Mouse (Mus musculus) heart, adult 2 months (tissue): Measurements from ENCODE around the gene Cox4i2. TPM values are rescaled to one million over a fixed set of nuclear protein-coding genes. Genes with fewer than 3 reads are reported as not detected.

ENCODE experiments used
- DNase-seq, 2 experiments: peaks; one replicate each; pipeline ENCODE4 v3.0.0; 2021
- H3K27ac ChIP-seq: fragments of 200-600 bp; 2 replicates; pipeline ENCODE4 v1.8.1; 2022
- H3K27me3 ChIP-seq: fragments of 200-500 bp; 2 replicates; pipeline ENCODE4 v1.6.1; 2012; ENCODE audit warnings: mild to moderate bottlenecking, low read length, inconsistent platforms, mixed read lengths; ENCODE audit not compliant: control insufficient read depth, insufficient read depth
- H3K36me3 ChIP-seq: fragments of 200-500 bp; 2 replicates; pipeline ENCODE4 v1.6.1; 2012; ENCODE audit warnings: low read length, inconsistent platforms; ENCODE audit not compliant: control insufficient read depth, insufficient read depth
- H3K4me1 ChIP-seq: fragments of 200-500 bp; 2 replicates; pipeline ENCODE4 v1.6.1; 2011; ENCODE audit warnings: low read length; ENCODE audit not compliant: control insufficient read depth, insufficient read depth
- H3K4me3 ChIP-seq: fragments of 200-600 bp; 2 replicates; pipeline ENCODE4 v1.8.1; 2022
- H3K79me2 ChIP-seq: fragments of 200-500 bp; replicated peaks from 2 replicates; pipeline ENCODE4 v1.6.1; 2012; ENCODE audit warnings: mild to moderate bottlenecking, inconsistent platforms, low read length, moderate library complexity, mixed read lengths; ENCODE audit not compliant: control insufficient read depth, insufficient read depth
- H3K9ac ChIP-seq: fragments of 200-500 bp; 2 replicates; pipeline ENCODE4 v1.6.1; 2012; ENCODE audit warnings: low read depth, mild to moderate bottlenecking, control low read depth, inconsistent platforms, low read length, mixed read lengths
- CTCF ChIP-seq: fragments of 200-600 bp; IDR thresholded peaks from 2 replicates; pipeline ENCODE4 v1.8.1; 2022; ENCODE audit warnings: antibody characterized with exemption, mild to moderate bottlenecking, moderate library complexity
- EP300 ChIP-seq: fragments of 200-500 bp; IDR thresholded peaks from 2 replicates; pipeline ENCODE4 v1.6.1; 2011; ENCODE audit warnings: low read depth, low read length, control low read depth; ENCODE audit not compliant: insufficient read depth
- POLR2A ChIP-seq: fragments of 200-500 bp; IDR thresholded peaks from 2 replicates; pipeline ENCODE4 v1.6.1; 2011; ENCODE audit warnings: mild to moderate bottlenecking, low read depth, low read length, control low read depth; ENCODE audit not compliant: insufficient read depth
- WGBS: fragments of 180-500 bp; shearing (Covaris S2); methylation state at CpG from one replicate; pipeline ENCODE4 v1.1.7; 2018; 5-methylcytosine and 5-hydroxymethylcytosine counted together
- intact Hi-C: fragments of 180-260 bp; cut with DNase I; formaldehyde crosslinking; loops from one replicate; pipeline ENCODE4 v1.15.1; 2025
- polyA plus RNA-seq: library from polyadenylated mRNA; depleted of rRNA; stranded (reverse); fragments of >200 nt; gene quantifications from 2 replicates; pipeline ENCODE4 v1.2.3, GENCODE M21; 2012
- total RNA-seq, 2 experiments: library from RNA; stranded (reverse); gene quantifications; 2 replicates each; pipeline ENCODE4 v1.2.3; 2021

The Cox4i2 gene
- total and polyA plus RNA-seq, 3 experiments: 12.0 to 18.0 (median 12.1) TPM

GRCm38 (mm10) chr2:152763310-152763709 is 9.3 kb downstream of the Cox4i2 start:
- no peaks in the 10 kb centered on the region for H3K79me2 ChIP-seq
- intact Hi-C loops: loop anchor here (10.0 kb wide), 1 partner anchor 149 kb away; no protein-coding TSS in a partner anchor
- H3K36me3 ChIP-seq: no peaks in the 10 kb centered on the region
- no peak for DNase-seq
- H3K4me1 ChIP-seq: peaks cover 8% of the 10 kb centered on the region
- WGBS: 84% methylated on average over 6 of the region's 6 CpGs
- TF ChIP-seq EP300 (no peak), POLR2A (no peak), CTCF (no peak)
- no peaks in the 10 kb centered on the region for H3K27me3 ChIP-seq
- H3K27ac ChIP-seq: no peak overlapping the region
- H3K9ac ChIP-seq: no peak overlapping the region
- no peak overlapping the region for H3K4me3 ChIP-seq

- H3K9ac ChIP-seq: peak overlapping the region; percentile 14; the same call in 1 of the 2 replicates
- no peaks in the 10 kb centered on the region for H3K79me2 ChIP-seq
- DNase-seq: no peak
- H3K4me3 ChIP-seq: no peak overlapping the region
- H3K4me1 ChIP-seq: peaks cover 6% of the 10 kb centered on the region
- WGBS: 19% methylated on average over 14 of the region's 14 CpGs
- intact Hi-C loops: loop anchor here (10.0 kb wide), 1 partner anchor 150 kb away; no protein-coding TSS in a partner anchor
- no peak overlapping the region; the same call in 1 of the 2 replicates for H3K27ac ChIP-seq
- 0 out of 2 replicates have a peak, but pooled peaks have one; percentile 14 for TF ChIP-seq POLR2A
- no peak for TF ChIP-seq EP300
- no peaks in the 10 kb centered on the region for H3K36me3 ChIP-seq
- no peaks in the 10 kb centered on the region for H3K27me3 ChIP-seq
These were observed 10.4 kb downstream of the Cox4i2 start for GRCm38 (mm10) chr2:152764172-152765044.

GRCm38 (mm10) chr2:152765045-152765674 is 11.2 kb downstream of the Cox4i2 start:
- no peak overlapping the region for H3K27ac ChIP-seq
- intact Hi-C loops: loop anchor here (10.0 kb wide), 1 partner anchor 150 kb away; no protein-coding TSS in a partner anchor
- no peak overlapping the region for H3K4me3 ChIP-seq
- no peaks in the 10 kb centered on the region for H3K79me2 ChIP-seq
- no peaks in the 10 kb centered on the region for H3K27me3 ChIP-seq
- WGBS: 47% methylated on average over 6 of the region's 7 CpGs
- no peak for DNase-seq
- no peak overlapping the region for H3K9ac ChIP-seq
- no peaks in the 10 kb centered on the region for H3K36me3 ChIP-seq
- TF ChIP-seq POLR2A (no peak), EP300 (no peak), CTCF (no peak)
- peaks cover 6% of the 10 kb centered on the region for H3K4me1 ChIP-seq

- H3K9ac ChIP-seq: peak overlapping the region; percentile 28; the same call in 1 of the 2 replicates
These were observed 12.6 kb downstream of the Cox4i2 start for GRCm38 (mm10) chr2:152766387-152767123.

GRCm38 (mm10) chr2:152767618-152768271 is 13.8 kb downstream of the Cox4i2 start:
- intact Hi-C loops: loop anchor here (1.0 to 10.0 kb wide), 4 partner anchors 17 to 153 kb away; no protein-coding TSS in a partner anchor
- H3K27me3 ChIP-seq: no peaks in the 10 kb centered on the region
- no peaks in the 10 kb centered on the region for H3K79me2 ChIP-seq
- H3K27ac ChIP-seq: no peak overlapping the region; the same call in 1 of the 2 replicates
- no peak for TF ChIP-seq POLR2A
- TF ChIP-seq EP300: no peak
- TF ChIP-seq CTCF: peak; percentile 81
- H3K4me1 ChIP-seq: peaks cover 6% of the 10 kb centered on the region
- no peaks in the 10 kb centered on the region for H3K36me3 ChIP-seq
- WGBS: 67% methylated on average over 12 of the region's 12 CpGs
- peak; percentile 47 to 59 for DNase-seq
- no peak overlapping the region for H3K9ac ChIP-seq
- H3K4me3 ChIP-seq: no peak overlapping the region

More at GRCm38 (mm10) chr2:152766387-152767123, 12.6 kb downstream of the Cox4i2 start:
- intact Hi-C loops: loop anchor here (1.0 to 10.0 kb wide), 6 partner anchors 18 to 152 kb away; no protein-coding TSS in a partner anchor
- 14% methylated on average over 25 of the region's 25 CpGs for WGBS
- peak; percentile 90 to 97 for DNase-seq
- H3K27me3 ChIP-seq: no peaks in the 10 kb centered on the region
- peak overlapping the region; percentile 47 for H3K27ac ChIP-seq
- H3K4me1 ChIP-seq: peaks cover 6% of the 10 kb centered on the region
- H3K36me3 ChIP-seq: no peaks in the 10 kb centered on the region
- no peaks in the 10 kb centered on the region for H3K79me2 ChIP-seq
- TF ChIP-seq POLR2A (0 out of 2 replicates have a peak, but pooled peaks have one; percentile 24), EP300 (peak; percentile 91), CTCF (peak; percentile 92)
- no peak overlapping the region for H3K4me3 ChIP-seq
